Mouse (Mus musculus): ENCODE data around the gene Hcn2. TPM values are rescaled to one million over a fixed set of nuclear protein-coding genes. Genes with fewer than 3 reads are reported as not detected.
A peak's percentile ranks its signal among the peaks of the same experiment; 100 is the strongest.

The Hcn2 gene
- polyA plus RNA-seq, 1 experiment = 270 TPM

DNA sequence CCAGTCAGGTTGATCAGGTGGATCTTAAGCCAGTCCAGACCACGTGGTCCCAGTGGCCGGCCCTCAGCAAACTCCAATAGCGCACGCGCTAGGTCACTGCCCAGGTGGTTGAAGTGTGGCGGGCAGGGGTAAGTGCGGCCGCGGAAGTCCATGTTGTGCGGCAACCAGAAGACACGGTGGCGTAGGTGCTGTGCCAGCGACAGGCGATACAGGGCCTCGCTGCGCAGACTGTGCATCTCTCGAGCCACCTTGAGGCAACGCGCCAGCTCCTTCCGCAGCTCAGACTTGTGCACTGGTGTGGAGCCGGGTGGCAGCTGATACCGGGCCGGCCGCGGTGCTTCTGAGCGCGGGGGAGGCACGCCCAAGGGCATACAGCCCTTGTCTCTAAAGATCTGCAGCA lies 22.8 kb downstream of the Hcn2 start:
- Histone ChIP-seq H3K4me3 (replicated peaks; ENCODE audit: insufficient read depth, low read depth, low read length) (no peak overlapping the region), H3K27ac (ENCODE audit: insufficient read depth, low read length) (no peak overlapping the region), H3K27me3 (ENCODE audit: control insufficient read depth, insufficient read depth, low read length) (no peaks in the 10 kb centered on the region), H3K4me1 (ENCODE audit: control insufficient read depth, insufficient read depth, low read length) (peaks cover 19% of the 10 kb centered on the region)
- no peak for DNase-seq
- WGBS = 94% methylated on average over 28 of the region's 28 CpGs
- no peak for TF ChIP-seq CTCF (IDR thresholded peaks at IDR 0.05; ENCODE audit: borderline replicate concordance, insufficient read depth, low read depth, low read length)
- TF ChIP-seq POLR2A (IDR thresholded peaks at IDR 0.05; ENCODE audit: borderline replicate concordance, insufficient read depth, low read length) = no peak

DNA sequence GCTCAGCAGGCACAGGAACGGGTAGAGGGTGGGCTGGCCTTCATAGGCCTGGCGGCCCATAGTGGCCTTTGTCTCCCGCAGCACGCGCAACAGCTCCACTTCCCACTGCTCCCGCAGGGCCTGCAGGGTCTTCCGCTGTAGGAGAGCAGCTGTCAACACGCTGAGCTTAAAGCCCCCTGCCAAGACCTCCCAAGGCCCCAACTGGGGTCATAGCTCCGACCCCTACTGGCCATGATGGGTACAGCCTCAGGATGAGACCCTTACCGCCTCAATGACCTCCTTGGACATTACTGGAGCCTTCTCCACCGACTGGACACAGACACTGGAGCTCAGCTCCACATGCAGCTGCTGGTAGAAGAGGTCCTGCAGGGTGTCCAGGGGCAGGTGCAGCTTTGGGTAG lies 24.4 kb downstream of the Hcn2 start:
- 54% methylated on average over 11 of the region's 11 CpGs for WGBS
- Histone ChIP-seq H3K4me1 (ENCODE audit: control insufficient read depth, insufficient read depth, low read length) (peaks cover 29% of the 10 kb centered on the region), H3K27ac (ENCODE audit: insufficient read depth, low read length) (no peak overlapping the region), H3K27me3 (ENCODE audit: control insufficient read depth, insufficient read depth, low read length) (no peaks in the 10 kb centered on the region), H3K4me3 (replicated peaks; ENCODE audit: insufficient read depth, low read depth, low read length) (no peak overlapping the region)
- TF ChIP-seq CTCF (IDR thresholded peaks at IDR 0.05; ENCODE audit: borderline replicate concordance, insufficient read depth, low read depth, low read length) = peak; percentile 24; the same call in 1 of the 2 replicates
- TF ChIP-seq POLR2A (IDR thresholded peaks at IDR 0.05; ENCODE audit: borderline replicate concordance, insufficient read depth, low read length) = no peak
- no peak for DNase-seq

DNA sequence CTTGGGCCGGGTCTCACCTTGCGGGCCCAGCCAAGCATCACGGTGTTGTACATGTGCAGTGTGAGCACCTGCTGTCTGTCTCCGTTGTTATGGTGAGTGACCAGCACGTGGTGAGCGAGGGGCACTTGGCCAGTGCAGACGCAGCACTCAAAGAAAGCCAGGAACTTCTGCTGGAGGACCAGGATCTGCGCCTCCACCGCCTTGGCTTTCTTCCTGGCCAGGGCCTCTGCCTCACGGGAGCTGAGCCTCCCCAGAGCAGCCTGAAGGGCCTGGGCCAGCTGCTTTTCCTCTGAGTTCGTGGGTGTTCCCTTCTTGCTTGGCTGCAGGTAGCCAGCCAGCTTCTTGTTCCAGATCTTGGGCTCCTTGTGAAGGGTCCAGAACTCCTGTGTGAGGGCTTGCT lies 26.7 kb downstream of the Hcn2 start:
- Histone ChIP-seq H3K27me3 (ENCODE audit: control insufficient read depth, insufficient read depth, low read length) (no peaks in the 10 kb centered on the region), H3K27ac (ENCODE audit: insufficient read depth, low read length) (peak overlapping the region; percentile 62), H3K4me1 (ENCODE audit: control insufficient read depth, insufficient read depth, low read length) (peaks cover 28% of the 10 kb centered on the region), H3K4me3 (replicated peaks; ENCODE audit: insufficient read depth, low read depth, low read length) (no peak overlapping the region)
- DNase-seq = peak; percentile 44 to 53
- 11% methylated on average over 11 of the region's 11 CpGs for WGBS
- TF ChIP-seq CTCF (IDR thresholded peaks at IDR 0.05; ENCODE audit: borderline replicate concordance, insufficient read depth, low read depth, low read length) (no peak), POLR2A (IDR thresholded peaks at IDR 0.05; ENCODE audit: borderline replicate concordance, insufficient read depth, low read length) (no peak)

DNA sequence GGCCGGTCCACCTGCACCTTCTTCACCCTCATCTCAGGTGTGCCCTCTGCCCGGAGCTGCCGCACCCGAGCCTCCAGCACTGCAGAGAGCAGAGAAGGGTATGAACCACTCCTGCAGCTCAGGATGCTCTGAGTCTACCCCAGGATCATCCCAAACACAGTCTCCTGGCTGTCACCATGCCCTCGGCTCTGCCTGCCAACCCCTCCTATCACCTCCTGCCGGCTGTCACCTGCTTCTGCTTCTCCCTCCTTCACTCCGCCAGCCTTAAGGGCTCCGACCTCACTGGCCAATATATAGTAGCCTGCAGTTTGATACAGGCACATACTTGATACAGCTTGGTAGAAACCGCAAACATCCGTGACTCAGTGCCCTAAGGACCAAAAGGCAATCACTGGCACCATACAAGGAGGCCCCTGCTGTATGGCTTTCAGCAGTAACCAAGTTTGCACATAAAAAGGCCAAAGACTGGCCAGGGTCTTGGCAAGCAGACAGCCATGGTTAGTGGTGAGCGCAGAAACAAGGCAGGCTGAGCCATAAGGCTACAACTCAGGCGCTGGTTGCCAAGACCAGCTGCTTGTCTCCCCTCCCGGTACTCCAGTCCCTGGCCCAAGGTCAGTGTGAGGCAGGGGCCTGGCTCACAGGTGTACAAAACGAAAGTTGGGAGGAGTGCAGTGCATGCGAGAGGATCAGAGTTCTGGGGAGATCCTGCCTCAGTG lies 27.4 kb downstream of the Hcn2 start:
- Histone ChIP-seq H3K27ac (ENCODE audit: insufficient read depth, low read length) (peak overlapping the region; percentile 62), H3K4me3 (replicated peaks; ENCODE audit: insufficient read depth, low read depth, low read length) (no peak overlapping the region), H3K27me3 (ENCODE audit: control insufficient read depth, insufficient read depth, low read length) (no peaks in the 10 kb centered on the region), H3K4me1 (ENCODE audit: control insufficient read depth, insufficient read depth, low read length) (peaks cover 28% of the 10 kb centered on the region)
- 13% methylated on average over 15 of the region's 15 CpGs for WGBS
- DNase-seq = peak; percentile 73 to 78
- TF ChIP-seq POLR2A (IDR thresholded peaks at IDR 0.05; ENCODE audit: borderline replicate concordance, insufficient read depth, low read length) (no peak), CTCF (IDR thresholded peaks at IDR 0.05; ENCODE audit: borderline replicate concordance, insufficient read depth, low read depth, low read length) (peak; percentile 17; the same call in 1 of the 2 replicates)

DNA sequence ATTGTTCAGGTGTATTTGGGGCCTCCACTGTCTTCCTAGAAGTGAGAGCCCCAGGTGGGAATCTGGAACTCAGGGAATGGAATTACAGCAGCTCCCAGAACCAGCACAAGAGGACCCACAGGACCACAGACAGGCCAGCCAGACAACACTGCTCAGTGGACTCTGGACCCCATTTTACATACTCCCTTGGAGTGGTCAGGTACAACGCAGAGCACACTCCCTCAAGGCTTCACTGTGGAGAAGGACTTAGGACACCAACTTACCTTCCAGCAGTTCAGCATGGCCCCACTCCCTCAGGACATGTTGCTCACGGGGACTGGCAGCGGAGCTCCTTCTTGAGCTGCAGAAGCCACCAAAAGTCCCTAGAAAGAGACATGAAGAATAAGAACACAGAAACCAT lies 29.0 kb downstream of the Hcn2 start:
- Histone ChIP-seq H3K27ac (ENCODE audit: insufficient read depth, low read length) (no peak overlapping the region), H3K4me3 (replicated peaks; ENCODE audit: insufficient read depth, low read depth, low read length) (peak overlapping the region; percentile 42), H3K4me1 (ENCODE audit: control insufficient read depth, insufficient read depth, low read length) (peaks cover 28% of the 10 kb centered on the region), H3K27me3 (ENCODE audit: control insufficient read depth, insufficient read depth, low read length) (no peaks in the 10 kb centered on the region)
- 85% methylated on average over 3 of the region's 3 CpGs for WGBS
- no peak for DNase-seq
- TF ChIP-seq POLR2A (IDR thresholded peaks at IDR 0.05; ENCODE audit: borderline replicate concordance, insufficient read depth, low read length) = no peak
- TF ChIP-seq CTCF (IDR thresholded peaks at IDR 0.05; ENCODE audit: borderline replicate concordance, insufficient read depth, low read depth, low read length) = no peak

DNA sequence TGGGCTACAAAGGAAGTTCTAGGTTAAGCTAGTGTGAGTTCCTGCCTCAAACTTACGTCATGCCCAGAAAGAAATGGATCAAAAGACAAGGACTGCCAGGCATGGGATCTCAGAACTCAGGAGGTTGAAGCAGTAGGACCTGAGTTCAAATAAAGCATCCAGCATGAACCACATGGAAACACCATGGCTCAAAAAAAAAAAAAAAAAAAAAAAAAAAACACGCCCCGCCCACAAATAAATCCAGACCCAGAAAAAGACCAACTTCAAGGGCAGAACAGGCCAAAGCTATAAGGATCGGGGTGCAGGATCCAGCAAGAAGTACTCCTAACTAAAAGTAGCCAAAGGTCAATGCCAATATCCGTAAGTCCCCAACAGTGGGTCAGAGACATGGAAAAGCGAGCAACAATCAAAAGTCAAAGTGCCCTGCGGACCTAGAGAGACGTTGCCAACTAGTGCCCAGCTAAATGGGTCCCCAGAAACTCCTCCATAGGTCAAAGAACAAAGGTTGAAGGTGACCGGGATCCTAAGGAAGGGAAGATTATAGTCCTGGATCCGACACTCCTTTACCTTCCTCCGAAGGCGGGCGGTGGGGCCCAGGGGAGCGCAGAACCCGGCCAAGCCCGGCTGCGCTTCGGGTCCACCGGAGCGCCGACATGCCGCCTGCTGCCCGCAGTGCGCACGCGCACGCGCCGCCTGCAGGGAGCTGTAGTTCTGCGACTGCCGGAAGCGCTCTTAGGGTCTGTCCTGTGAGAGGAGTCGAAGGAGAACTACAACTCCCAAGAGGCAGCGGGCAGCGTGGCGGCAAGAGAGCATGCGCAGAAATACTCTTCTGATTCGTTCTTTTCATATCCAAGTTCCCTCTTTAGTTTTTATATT lies 29.7 kb downstream of the Hcn2 start, which contains the start of gene Polrmt:
Gene Polrmt, minus strand, starts transcription at position 684 of the 876 bp plus-strand sequence.
- TF ChIP-seq POLR2A (IDR thresholded peaks at IDR 0.05; ENCODE audit: borderline replicate concordance, insufficient read depth, low read length) (peak; percentile 53; the same call in 1 of the 2 replicates), CTCF (IDR thresholded peaks at IDR 0.05; ENCODE audit: borderline replicate concordance, insufficient read depth, low read depth, low read length) (no peak)
- WGBS = 3% methylated on average over 38 of the region's 38 CpGs
- no peak within 1 kb of the TSS for H3K27ac ChIP-seq (ENCODE audit: insufficient read depth, low read length)

DNA sequence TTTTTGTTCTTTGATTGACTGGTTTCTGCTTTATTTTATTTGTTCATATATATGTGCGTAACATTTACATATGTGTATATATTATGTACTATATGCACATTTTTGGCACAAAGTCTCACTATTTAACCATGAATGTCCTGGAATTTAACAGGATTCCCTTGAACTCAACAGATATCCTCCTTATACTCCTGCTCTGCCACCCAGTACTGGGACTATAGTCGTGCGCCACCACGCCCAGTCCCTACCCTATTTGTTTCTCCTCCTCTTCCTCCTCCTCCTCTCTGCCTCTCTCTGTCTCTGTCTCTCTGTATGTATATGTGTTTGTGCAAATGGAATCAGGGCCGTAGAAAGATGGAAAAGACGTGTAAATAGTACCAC lies 30.3 kb downstream of the Hcn2 start:
- DNase-seq = no peak
- Histone ChIP-seq H3K4me1 (ENCODE audit: control insufficient read depth, insufficient read depth, low read length) (peaks cover 28% of the 10 kb centered on the region), H3K27ac (ENCODE audit: insufficient read depth, low read length) (no peak overlapping the region), H3K4me3 (replicated peaks; ENCODE audit: insufficient read depth, low read depth, low read length) (no peak overlapping the region), H3K27me3 (ENCODE audit: control insufficient read depth, insufficient read depth, low read length) (no peaks in the 10 kb centered on the region)
- TF ChIP-seq POLR2A (IDR thresholded peaks at IDR 0.05; ENCODE audit: borderline replicate concordance, insufficient read depth, low read length) = no peak
- TF ChIP-seq CTCF (IDR thresholded peaks at IDR 0.05; ENCODE audit: borderline replicate concordance, insufficient read depth, low read depth, low read length) = no peak
- WGBS = 18% methylated on average over 6 of the region's 6 CpGs

More for the DNA sequence above, 29.7 kb downstream of the Hcn2 start, which contains the start of gene Polrmt:
- H3K4me1 ChIP-seq (ENCODE audit: control insufficient read depth, insufficient read depth, low read length) = peaks cover 28% of the 10 kb centered on the region
- DNase-seq = peak; percentile 95 to 98
- peak within 1 kb of the TSS; percentile 72 for H3K4me3 ChIP-seq (replicated peaks; ENCODE audit: insufficient read depth, low read depth, low read length)
- no peaks in the 10 kb centered on the region for H3K27me3 ChIP-seq (ENCODE audit: control insufficient read depth, insufficient read depth, low read length)
